ENCODE assay signal across 10 mouse cellular contexts in genomic region chr8:88666435-88666834, GRCm38 (mm10). TPM values are rescaled to one million over a fixed set of nuclear protein-coding genes. Genes with fewer than 3 reads are reported as not detected.
DNase-seq lines count a peak whose midpoint lies in the region; ATAC-seq lines count a peak whose summit lies in the region.
"Had no signal": no experiment of that assay in that cellular context is flagged by ENCODE, and none has a peak within 500 bp of the region (broad histone marks: within the 10 kb centered on the region; RNA-seq: fewer than 3 reads in every experiment).

No protein-coding gene starts in this region.

- peak; percentile 42 for ATAC-seq in granulocyte monocyte progenitor cell, adult 5-6 weeks (replicated peaks; ENCODE audit: poor library complexity, severe bottlenecking)
- peak; percentile 36; the same call in 1 of the 2 replicates for ATAC-seq in megakaryocyte-erythroid progenitor cell, adult 5-6 weeks (replicated peaks; ENCODE audit: low FRiP score, low TSS enrichment, poor library complexity, severe bottlenecking)
- ATAC-seq: forebrain, embryonic 14.5 days had no signal

- H3K36me3 ChIP-seq in heart, embryonic 10.5 days, result no peaks in the 10 kb centered on the region
- H3K36me3 ChIP-seq in midbrain, embryonic 10.5 days, result no peaks in the 10 kb centered on the region

- peaks cover 19% of the 10 kb centered on the region; the same call in 1 of the 2 replicates for H3K27me3 ChIP-seq in heart, embryonic 10.5 days (ENCODE audit: insufficient read depth, poor library complexity, severe bottlenecking)
- H3K27me3 ChIP-seq in midbrain, embryonic 10.5 days (ENCODE audit: low read depth, poor library complexity, severe bottlenecking), result no peaks in the 10 kb centered on the region

- 0 out of 2 replicates have a peak, but pooled peaks cover 4% of the 10 kb centered on the region for H3K4me1 ChIP-seq in heart, embryonic 10.5 days
- H3K4me1 ChIP-seq in midbrain, embryonic 10.5 days, result peaks cover 29% of the 10 kb centered on the region

- no peaks in the 10 kb centered on the region for H3K9me3 ChIP-seq in heart, embryonic 10.5 days
- no peaks in the 10 kb centered on the region for H3K9me3 ChIP-seq in midbrain, embryonic 10.5 days (replicated peaks)

- DNase-seq in heart, adult 9 months (ENCODE audit: low spot score in 2 of 2), result peak; percentile 26 to 41
- no peak for DNase-seq in heart, embryonic 10.5 days (ENCODE audit: low spot score)
- peak; percentile 24 for DNase-seq in CD4-positive helper T cell, adult 2 months (ENCODE audit: low read depth, low spot score)
- no peak for DNase-seq in midbrain, embryonic 10.5 days (ENCODE audit: low spot score)
- no peak for DNase-seq in thymus, postnatal 36 days
- no peak for DNase-seq in frontal cortex, postnatal 25 days (ENCODE audit: low spot score in 2 of 2)
- DNase-seq: adrenal gland, postnatal 36 days had no signal

- no peak overlapping the region for H3K27ac ChIP-seq in heart, embryonic 10.5 days
- no peak overlapping the region for H3K27ac ChIP-seq in midbrain, embryonic 10.5 days (replicated peaks)

- WGBS in heart, embryonic 10.5 days, result 35% methylated on average over 1 of the region's 1 CpGs
- 81% methylated on average over 1 of the region's 1 CpGs for WGBS in midbrain, embryonic 10.5 days

- no peak overlapping the region for H3K4me3 ChIP-seq in heart, embryonic 10.5 days
- H3K4me3 ChIP-seq in midbrain, embryonic 10.5 days, result no peak overlapping the region

RNA-seq across cellular contexts. Expression of gene Nod2, which starts 19.3 kb away (rescaled TPM):
- 0.08 and 0.11 TPM in 2 replicates for polyA plus RNA-seq in heart, embryonic 10.5 days (2016; fragmentation: Nextera tagmentation; extraction: Ambion mirVana)
- total RNA-seq in granulocyte monocyte progenitor cell, adult 5-6 weeks (2014; fragmentation: Nextera tagmentation), result 0.26 TPM in 1 of 2 replicates, not detected in the other
- total RNA-seq in granulocyte monocyte progenitor cell, adult 5-6 weeks (2017), result 0.47 and 1.1 TPM in 2 replicates
- not detected in 2 replicates for total RNA-seq in megakaryocyte-erythroid progenitor cell, adult 5-6 weeks (2014; fragmentation: Nextera tagmentation)
- 0.19 TPM in 1 of 2 replicates, not detected in the other for total RNA-seq in megakaryocyte-erythroid progenitor cell, adult 5-6 weeks (2017)
- 0.10 TPM in 2 replicates for polyA plus RNA-seq in midbrain, embryonic 10.5 days (2016; fragmentation: Nextera tagmentation; extraction: Ambion mirVana)

RNA-seq across cellular contexts. Expression of gene Cyld, which starts 30.4 kb away (rescaled TPM):
- polyA plus RNA-seq in heart, embryonic 10.5 days (2016; fragmentation: Nextera tagmentation; extraction: Ambion mirVana), result 8.9 and 10.3 TPM in 2 replicates
- 26.9 and 30.2 TPM in 2 replicates for total RNA-seq in granulocyte monocyte progenitor cell, adult 5-6 weeks (2014; fragmentation: Nextera tagmentation)
- total RNA-seq in granulocyte monocyte progenitor cell, adult 5-6 weeks (2017), result 31.1 and 35.8 TPM in 2 replicates
- 22.8 and 23.4 TPM in 2 replicates for total RNA-seq in megakaryocyte-erythroid progenitor cell, adult 5-6 weeks (2014; fragmentation: Nextera tagmentation)
- 23.5 and 31.9 TPM in 2 replicates for total RNA-seq in megakaryocyte-erythroid progenitor cell, adult 5-6 weeks (2017)
- polyA plus RNA-seq in midbrain, embryonic 10.5 days (2016; fragmentation: Nextera tagmentation; extraction: Ambion mirVana), result 9.0 and 11.3 TPM in 2 replicates

RNA-seq across cellular contexts. Expression of gene Snx20, which starts 30.5 kb away (rescaled TPM):
- polyA plus RNA-seq in heart, embryonic 10.5 days (2016; fragmentation: Nextera tagmentation; extraction: Ambion mirVana), result 0.59 and 1.3 TPM in 2 replicates
- 17.6 and 25.0 TPM in 2 replicates for total RNA-seq in granulocyte monocyte progenitor cell, adult 5-6 weeks (2014; fragmentation: Nextera tagmentation)
- total RNA-seq in granulocyte monocyte progenitor cell, adult 5-6 weeks (2017), result 9.9 and 10.9 TPM in 2 replicates
- total RNA-seq in megakaryocyte-erythroid progenitor cell, adult 5-6 weeks (2014; fragmentation: Nextera tagmentation), result 3.8 and 6.0 TPM in 2 replicates
- total RNA-seq in megakaryocyte-erythroid progenitor cell, adult 5-6 weeks (2017), result 3.6 and 14.5 TPM in 2 replicates
- polyA plus RNA-seq in midbrain, embryonic 10.5 days (2016; fragmentation: Nextera tagmentation; extraction: Ambion mirVana), result 1.2 and 1.3 TPM in 2 replicates

Comparison
In these comparisons a context has a peak if more than half of its experiments do, and no peak if none do; other contexts are left out.
1. DNase-seq: peak in heart, adult 9 months (2 of 2) and CD4-positive helper T cell, adult 2 months (single experiment); none in heart, embryonic 10.5 days (single experiment), midbrain, embryonic 10.5 days (single experiment), thymus, postnatal 36 days (0 of 2) and frontal cortex, postnatal 25 days (0 of 2).